9 mouse cellular contexts compared by ENCODE assay signal in genomic region chr7:55737125-55737912, GRCm38 (mm10). TPM values are rescaled to one million over a fixed set of nuclear protein-coding genes. Genes with fewer than 3 reads are reported as not detected.
DNase-seq lines count a peak whose midpoint lies in the region; ATAC-seq and TF ChIP-seq lines count a peak whose summit lies in the region.
"Had no signal": no experiment of that assay in that cellular context is flagged by ENCODE, and none has a peak within 500 bp of the region (broad histone marks: within the 10 kb centered on the region; RNA-seq: fewer than 3 reads in every experiment).

No protein-coding gene starts in this region.

- WGBS in heart, postnatal 0 days: 46% methylated on average over 4 of the region's 4 CpGs
- WGBS in hindbrain, embryonic 11.5 days: 57% methylated on average over 4 of the region's 4 CpGs
- 52% methylated on average over 4 of the region's 4 CpGs for WGBS in neural tube, embryonic 13.5 days

- no peaks in the 10 kb centered on the region for H3K4me1 ChIP-seq in heart, postnatal 0 days (ENCODE audit: control insufficient read depth, insufficient read depth)
- H3K4me1 ChIP-seq in hindbrain, embryonic 11.5 days (replicated peaks; ENCODE audit: control insufficient read depth, insufficient read depth, low read length): no peaks in the 10 kb centered on the region
- H3K4me1 ChIP-seq in neural tube, embryonic 13.5 days (replicated peaks): no peaks in the 10 kb centered on the region

- H3K27me3 ChIP-seq in heart, postnatal 0 days (ENCODE audit: control insufficient read depth, insufficient read depth, low read length): no peaks in the 10 kb centered on the region
- H3K27me3 ChIP-seq in hindbrain, embryonic 11.5 days (ENCODE audit: control insufficient read depth, insufficient read depth, low read length): no peaks in the 10 kb centered on the region
- H3K27me3 ChIP-seq in neural tube, embryonic 13.5 days: no peaks in the 10 kb centered on the region

- H3K4me2 ChIP-seq in heart, postnatal 0 days (ENCODE audit: low read depth, low read length): no peak overlapping the region
- H3K4me2 ChIP-seq in hindbrain, embryonic 11.5 days (replicated peaks; ENCODE audit: low read depth, low read length): no peak overlapping the region
- no peak overlapping the region for H3K4me2 ChIP-seq in neural tube, embryonic 13.5 days

- no peak for ATAC-seq in heart, postnatal 0 days (ENCODE audit: insufficient read depth, low read depth)
- ATAC-seq in hindbrain, embryonic 11.5 days (ENCODE audit: low FRiP score): peak; percentile 63
- peak; percentile 61 for ATAC-seq in neural tube, embryonic 13.5 days (ENCODE audit: low read depth)

- intact Hi-C loops in heart, postnatal 25 days (cut with DNase I): no loop called here

- no peak overlapping the region for H3K27ac ChIP-seq in heart, postnatal 0 days (ENCODE audit: low read depth)
- H3K27ac ChIP-seq in hindbrain, embryonic 11.5 days (ENCODE audit: low read depth, low read length): no peak overlapping the region
- no peak overlapping the region for H3K27ac ChIP-seq in neural tube, embryonic 13.5 days (replicated peaks)

- TF ChIP-seq EP300 in heart, postnatal 0 days (IDR thresholded peaks at IDR 0.05; ENCODE audit: low read depth): no peak

- H3K9me3 ChIP-seq in heart, postnatal 0 days (replicated peaks; ENCODE audit: control insufficient read depth, low read length): no peaks in the 10 kb centered on the region
- H3K9me3 ChIP-seq in hindbrain, embryonic 11.5 days (ENCODE audit: control insufficient read depth, low read length): no peaks in the 10 kb centered on the region
- H3K9me3 ChIP-seq in neural tube, embryonic 13.5 days: no peaks in the 10 kb centered on the region
- H3K9me3 ChIP-seq: G1E had no signal

- no peak for DNase-seq in heart, postnatal 0 days (ENCODE audit: low spot score)
- no peak for DNase-seq in heart, postnatal 25 days (ENCODE audit: low spot score)
- DNase-seq in Muller cell, postnatal 12 days (ENCODE audit: inconsistent ontology term): peak; percentile 8
- peak; percentile 37 to 68 for DNase-seq in cerebellum, postnatal 4 days (ENCODE audit: low spot score in 2 of 2)
- peak; percentile 39 for DNase-seq in hindbrain, embryonic 11.5 days (ENCODE audit: low spot score)
- DNase-seq in layer of hippocampus, postnatal 36 days: peak; percentile 56 to 58
- DNase-seq in gastrocnemius, postnatal 25 days: no peak

- H3K9ac ChIP-seq in heart, postnatal 0 days (replicated peaks; ENCODE audit: low read depth, low read length): no peak overlapping the region
- H3K9ac ChIP-seq in hindbrain, embryonic 11.5 days (ENCODE audit: low read depth, low read length): no peak overlapping the region
- H3K9ac ChIP-seq in neural tube, embryonic 13.5 days: no peak overlapping the region

- TF ChIP-seq CTCF in heart, postnatal 0 days (IDR thresholded peaks at IDR 0.05; ENCODE audit: low read depth): peak; percentile 41

- no peak overlapping the region for H3K4me3 ChIP-seq in heart, postnatal 0 days (ENCODE audit: low read depth, low read length)
- no peak overlapping the region for H3K4me3 ChIP-seq in hindbrain, embryonic 11.5 days (ENCODE audit: low read depth, low read length)
- no peak overlapping the region for H3K4me3 ChIP-seq in neural tube, embryonic 13.5 days

- H3K36me3 ChIP-seq in heart, postnatal 0 days (replicated peaks; ENCODE audit: control insufficient read depth, insufficient read depth, low read length): no peaks in the 10 kb centered on the region
- no peaks in the 10 kb centered on the region for H3K36me3 ChIP-seq in hindbrain, embryonic 11.5 days (ENCODE audit: control insufficient read depth, insufficient read depth, low read length)
- H3K36me3 ChIP-seq in neural tube, embryonic 13.5 days: no peaks in the 10 kb centered on the region
- H3K36me3 ChIP-seq: G1E had no signal

RNA-seq across cellular contexts. Expression of gene Siglech, which starts 30.7 kb away (rescaled TPM):
- total RNA-seq in heart, postnatal 0 days (2014; rRNA removed; ENCODE audit: low replicate concordance): not detected in 2 replicates
- polyA plus RNA-seq in heart, postnatal 0 days (2015; fragmentation: Nextera tagmentation; extraction: Ambion mirVana): 0.15 TPM in 1 of 2 replicates, not detected in the other
- under 1 TPM; 0.16 to 0.31 TPM for total RNA-seq in heart, postnatal 25 days (2021)
- 0.86 and 1.0 TPM in 2 replicates for polyA plus RNA-seq in hindbrain, embryonic 11.5 days (2014; fragmentation: Nextera tagmentation; extraction: Ambion mirVana)
- total RNA-seq in layer of hippocampus, postnatal 36 days (2021): 10 to 100 TPM; 12.4 to 13.5 TPM
- polyA plus RNA-seq in neural tube, embryonic 13.5 days (2015; fragmentation: Nextera tagmentation; extraction: Ambion mirVana): 1.9 and 2.8 TPM in 2 replicates
- total RNA-seq in gastrocnemius, postnatal 25 days (2021): under 1 TPM; 0.32 to 0.38 TPM
- polyA plus RNA-seq: G1E had no signal

RNA-seq across cellular contexts. Expression of gene Tubgcp5, which starts 56.6 kb away (rescaled TPM):
- total RNA-seq in heart, postnatal 0 days (2014; rRNA removed; ENCODE audit: low replicate concordance): 23.8 and 34.7 TPM in 2 replicates
- 8.5 and 9.2 TPM in 2 replicates for polyA plus RNA-seq in heart, postnatal 0 days (2015; fragmentation: Nextera tagmentation; extraction: Ambion mirVana)
- 10 to 100 TPM; 10.6 to 11.0 TPM for total RNA-seq in heart, postnatal 25 days (2021)
- polyA plus RNA-seq in hindbrain, embryonic 11.5 days (2014; fragmentation: Nextera tagmentation; extraction: Ambion mirVana): 30.5 and 34.8 TPM in 2 replicates
- 10 to 100 TPM; 30.3 to 30.9 TPM for total RNA-seq in layer of hippocampus, postnatal 36 days (2021)
- 38.3 and 38.8 TPM in 2 replicates for polyA plus RNA-seq in neural tube, embryonic 13.5 days (2015; fragmentation: Nextera tagmentation; extraction: Ambion mirVana)
- 1 to 10 TPM; 7.2 to 8.9 TPM for total RNA-seq in gastrocnemius, postnatal 25 days (2021)

Comparison
In these comparisons a context has a peak if more than half of its experiments do, and no peak if none do; other contexts are left out.
1. DNase-seq: peak in Muller cell, postnatal 12 days (single experiment), cerebellum, postnatal 4 days (2 of 2), hindbrain, embryonic 11.5 days (single experiment) and layer of hippocampus, postnatal 36 days (2 of 2); none in heart, postnatal 0 days (single experiment), heart, postnatal 25 days (single experiment) and gastrocnemius, postnatal 25 days (single experiment).
2. RNA of gene Siglech, which starts 30.7 kb away (total RNA-seq): 12.4 to 13.5 TPM in layer of hippocampus, postnatal 36 days; 0.32 to 0.38 TPM in gastrocnemius, postnatal 25 days, 0.16 to 0.31 TPM in heart, postnatal 25 days and not detected in heart, postnatal 0 days; every median in the first group is over 4 times any median in the second.